Mouse (Mus musculus): ENCODE data around the gene Lin54.

Lin54 gene

DNA sequence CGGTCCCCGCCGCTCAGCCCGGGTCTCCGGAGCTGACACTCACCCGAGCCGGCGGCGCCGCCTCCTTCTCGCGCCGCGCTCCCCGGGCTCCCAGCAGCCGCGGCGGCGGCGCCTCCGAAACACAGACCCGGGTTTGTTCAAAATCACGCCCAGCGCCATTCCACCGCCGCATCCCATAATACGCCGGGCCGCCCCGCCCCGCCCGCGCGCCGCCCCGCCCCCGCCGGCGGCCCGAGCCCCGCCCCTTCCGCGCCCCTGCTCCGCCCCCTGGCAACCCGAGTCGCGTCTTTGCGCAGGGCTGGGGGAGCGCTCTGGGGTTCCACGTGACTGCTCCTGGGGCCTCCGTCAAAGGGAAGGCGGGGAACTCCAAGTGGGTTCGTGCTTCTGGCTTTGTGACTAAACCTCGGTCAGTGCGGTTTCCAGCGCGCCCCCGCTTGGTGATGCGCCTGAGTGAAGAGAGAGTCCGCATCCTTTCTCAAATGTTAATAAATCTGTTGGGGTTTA, at the start of gene Lin54:
Gene Lin54, minus strand, starts transcription at position 182 of the 504 bp plus-strand sequence.
- DNase-seq (ENCODE audit: low read depth, low spot score): peak; percentile 96

DNA sequence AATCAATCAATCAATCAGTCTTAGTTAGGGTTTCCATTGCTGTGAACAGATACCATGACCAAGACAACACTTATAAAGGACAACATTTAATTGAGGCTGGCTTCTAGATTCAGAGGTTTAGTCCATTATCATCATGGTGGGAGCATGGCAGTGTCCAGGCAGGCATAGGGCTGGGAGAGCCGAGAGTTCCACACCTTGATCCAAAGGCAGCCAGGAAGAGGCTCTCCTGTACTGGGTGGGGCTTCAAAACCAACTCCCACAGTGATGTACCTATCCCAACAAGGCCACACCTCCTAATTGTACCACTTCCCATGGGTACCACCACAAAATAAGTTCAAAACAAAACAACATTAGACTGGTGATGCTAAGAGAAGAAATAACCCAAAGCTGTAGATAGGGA, 49.7 kb upstream of the Lin54 start:
- DNase-seq (ENCODE audit: low read depth, low spot score): no peak

DNA sequence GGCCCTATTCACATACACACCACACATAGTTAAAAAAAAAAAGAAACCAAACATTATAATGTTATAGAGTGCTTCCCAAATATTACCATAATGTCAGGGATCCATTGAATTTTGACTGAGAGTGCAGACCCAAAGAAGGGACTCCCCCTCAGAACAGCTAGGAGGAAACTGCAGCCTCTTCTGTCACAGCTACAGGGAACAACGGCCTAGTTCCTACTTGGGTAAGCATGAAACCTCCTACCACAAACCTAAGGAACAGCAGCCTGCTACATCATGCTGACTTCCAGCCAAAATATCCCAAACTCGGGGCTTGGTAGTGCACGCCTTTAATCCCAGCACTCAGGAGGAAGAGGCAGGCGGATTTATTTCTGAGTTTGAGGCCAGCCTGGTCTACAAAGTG, 48.9 kb upstream of the Lin54 start:
- DNase-seq (ENCODE audit: low read depth, low spot score): no peak

DNA sequence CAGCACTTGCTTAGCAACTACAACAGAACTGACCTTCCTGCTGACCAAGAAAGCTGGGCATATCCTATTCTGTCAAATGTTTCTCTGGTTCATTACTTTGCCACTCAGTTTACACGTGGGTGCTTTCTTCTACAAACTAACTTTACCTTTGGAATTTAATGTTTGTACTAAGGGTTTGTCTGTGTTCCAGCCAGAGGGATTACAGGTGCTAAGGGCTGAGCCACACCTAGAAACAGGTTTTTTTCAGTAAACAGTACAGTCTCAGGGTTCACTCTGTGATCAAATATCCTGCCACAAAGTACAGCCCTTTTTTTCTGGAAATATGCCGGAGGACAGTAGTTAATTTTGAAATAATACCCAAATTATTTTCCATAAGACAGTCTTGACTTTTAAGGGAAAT, 47.8 kb upstream of the Lin54 start:
- DNase-seq (ENCODE audit: low read depth, low spot score): no peak

DNA sequence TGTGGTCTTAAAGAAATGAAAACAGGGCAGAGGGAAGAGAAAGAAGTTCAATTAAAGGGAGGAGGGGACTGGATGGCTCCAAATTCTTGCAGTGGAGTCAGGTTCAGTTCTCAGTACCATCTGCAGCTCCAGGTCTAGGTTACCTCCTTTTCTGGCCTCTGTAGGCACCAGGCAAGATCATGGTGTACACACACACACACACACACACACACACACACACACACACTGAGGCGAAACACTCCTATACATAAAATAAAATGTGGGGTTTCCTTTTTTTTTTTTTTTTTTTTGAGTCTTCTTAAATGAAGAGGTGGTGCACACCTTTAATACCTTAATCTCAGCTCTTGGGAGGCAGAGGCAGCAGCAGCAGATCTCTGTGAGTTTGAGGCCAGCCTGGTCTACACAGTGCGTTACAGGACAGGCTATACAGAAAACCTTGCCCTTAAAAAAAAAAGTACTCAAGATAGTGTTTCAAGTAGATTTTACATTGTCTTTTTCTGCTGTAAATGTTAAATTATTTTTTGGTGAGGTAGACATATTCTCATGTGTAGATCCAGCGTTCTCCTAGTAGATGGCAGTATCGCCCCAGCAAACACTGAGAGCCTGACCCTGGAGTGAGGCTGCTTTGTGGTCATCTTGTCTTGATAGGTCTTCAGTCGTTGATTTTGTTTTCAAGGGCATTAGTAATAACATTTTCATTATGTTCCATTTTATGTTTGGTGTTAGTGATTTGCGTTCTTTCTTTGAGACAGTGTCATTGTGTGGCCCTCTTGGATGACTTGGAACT, 46.0 kb upstream of the Lin54 start:
- peak; percentile 56 for DNase-seq (ENCODE audit: low read depth, low spot score)

DNA sequence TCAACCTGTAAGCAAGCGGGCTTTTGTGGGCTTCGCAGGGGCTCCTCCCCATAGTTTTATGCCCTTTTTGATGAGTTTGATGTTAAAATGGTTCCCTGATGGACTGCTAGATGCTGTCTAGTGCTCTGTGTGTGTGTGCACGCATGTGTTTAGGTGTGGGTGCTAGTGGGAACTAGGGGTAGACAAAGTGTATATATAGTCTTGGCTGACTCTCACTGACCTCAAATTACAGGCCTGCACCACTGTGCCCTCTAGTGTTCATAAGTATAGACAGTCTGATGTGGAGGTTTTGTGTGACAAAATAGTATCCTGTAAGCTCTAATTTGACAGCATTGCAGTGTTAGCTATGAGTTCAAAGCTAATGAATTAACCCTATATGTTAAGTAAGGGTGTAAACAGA, 36.2 kb upstream of the Lin54 start:
- DNase-seq (ENCODE audit: low read depth, low spot score): peak; percentile 75

DNA sequence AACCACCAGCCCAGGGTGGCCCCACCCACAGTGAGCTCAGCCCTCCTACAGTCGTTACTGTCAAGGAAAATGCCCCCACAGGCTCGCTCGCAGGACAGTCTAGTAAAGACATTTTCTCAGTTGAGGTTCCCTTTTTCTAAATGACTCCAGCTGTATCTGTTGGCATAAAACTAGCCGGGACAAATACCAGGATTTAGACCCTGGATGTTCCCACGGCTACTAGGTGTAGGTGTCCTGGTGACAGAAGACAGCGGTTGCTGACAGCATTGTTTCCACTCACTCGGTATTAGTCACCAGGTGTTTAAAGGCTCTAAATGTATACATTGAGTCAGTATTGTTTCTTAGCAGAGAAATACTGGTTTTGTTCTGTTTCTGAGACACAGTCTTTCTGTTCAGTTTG, 35.4 kb upstream of the Lin54 start:
- no peak for DNase-seq (ENCODE audit: low read depth, low spot score)

DNA sequence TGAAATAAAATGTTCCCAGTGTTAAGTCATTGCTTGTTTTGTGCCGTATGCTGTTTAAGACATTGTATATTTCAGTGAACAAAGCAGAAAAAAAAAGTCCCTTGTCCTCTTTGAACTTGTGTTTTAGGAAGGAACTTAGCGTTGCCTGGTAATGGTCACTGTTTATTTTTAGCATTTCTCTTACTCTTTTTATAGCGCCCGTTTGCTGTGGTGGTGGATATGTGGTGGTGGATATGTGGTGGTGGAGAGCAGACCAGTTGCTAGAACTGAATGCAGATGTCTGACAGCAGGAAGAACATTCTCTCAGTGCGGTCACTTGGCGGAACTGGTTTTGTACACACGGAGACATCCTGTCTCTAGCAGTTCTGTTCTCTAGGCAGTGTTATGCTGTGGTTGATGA, 25.7 kb upstream of the Lin54 start:
- no peak for DNase-seq (ENCODE audit: low read depth, low spot score)

DNA sequence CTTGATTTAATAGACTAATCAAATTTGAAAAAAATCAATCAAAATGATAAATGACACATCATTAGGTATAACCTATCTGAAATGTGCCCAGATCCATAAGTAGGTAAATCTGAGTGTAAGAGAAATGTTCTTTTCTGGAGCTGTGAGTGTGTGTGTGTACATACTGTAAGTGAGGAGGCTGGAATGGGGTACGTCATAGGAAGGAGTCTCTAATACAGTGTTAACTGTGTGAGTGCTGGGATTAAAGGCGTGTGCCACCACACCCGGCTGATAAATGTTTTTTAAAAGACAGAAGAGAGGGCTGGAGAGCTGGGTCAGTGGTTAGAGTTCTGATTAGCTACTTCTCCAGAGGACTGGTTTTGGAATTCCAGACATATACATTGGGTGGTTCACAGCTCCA, 25.2 kb upstream of the Lin54 start:
- DNase-seq (ENCODE audit: low read depth, low spot score): no peak

DNA sequence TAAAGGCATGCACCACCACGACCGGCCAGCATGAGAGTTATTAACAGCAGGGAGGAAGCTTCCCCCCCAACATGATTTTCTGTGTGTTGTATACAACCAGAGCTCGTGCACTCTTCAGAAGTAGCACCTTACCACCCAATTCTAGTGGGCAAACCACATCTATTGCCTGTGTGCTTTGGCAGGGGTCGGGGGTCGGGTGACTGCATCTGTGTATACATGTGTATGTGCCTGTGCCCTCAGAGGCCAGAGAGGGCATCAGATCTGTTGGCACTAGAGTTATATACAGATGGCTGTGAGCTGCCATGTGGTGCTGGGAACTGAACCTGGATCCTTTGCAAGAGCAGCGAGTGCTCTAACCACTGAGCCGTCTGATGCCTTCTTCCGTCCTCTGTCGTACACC, 24.5 kb upstream of the Lin54 start:
- DNase-seq (ENCODE audit: low read depth, low spot score): no peak

DNA sequence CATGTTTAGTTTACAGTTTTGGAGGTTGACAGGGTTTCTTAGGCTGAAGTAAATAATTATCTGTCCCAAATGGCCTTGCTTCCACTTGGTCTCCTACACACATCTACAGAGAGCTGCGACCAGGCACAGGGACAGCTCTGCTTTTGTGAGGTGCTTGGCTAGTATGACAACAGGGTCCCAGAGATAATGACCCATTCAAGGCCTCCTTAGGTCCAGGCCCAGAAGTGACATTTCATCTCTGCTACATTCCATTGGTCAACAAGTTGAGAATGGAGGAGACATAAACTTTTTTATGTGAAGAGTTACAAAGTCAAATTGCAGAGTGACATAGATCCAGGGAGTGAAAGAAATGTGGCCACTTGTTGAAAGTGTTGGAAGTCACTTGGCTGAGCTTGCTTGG, 22.9 kb upstream of the Lin54 start:
- no peak for DNase-seq (ENCODE audit: low read depth, low spot score)

DNA sequence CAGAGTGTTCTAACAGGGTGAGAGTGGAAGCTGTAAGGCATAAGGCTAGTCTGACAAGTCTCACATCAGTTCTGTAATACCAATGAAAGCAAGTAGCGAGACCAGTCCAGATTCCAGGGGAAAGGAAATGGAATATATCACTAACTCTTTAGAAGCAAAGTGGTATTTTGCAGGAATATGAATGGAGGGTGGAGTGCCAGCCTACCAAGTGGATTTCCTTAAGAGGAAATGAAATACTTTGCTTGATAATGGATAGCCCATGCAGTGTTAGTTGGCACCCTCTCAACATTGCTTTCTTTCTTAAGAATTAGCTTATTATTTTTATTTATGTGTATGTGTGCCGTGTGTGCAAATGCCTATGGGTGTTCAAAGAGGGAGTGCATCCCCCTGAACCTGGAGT, 19.8 kb upstream of the Lin54 start:
- DNase-seq (ENCODE audit: low read depth, low spot score): no peak

DNA sequence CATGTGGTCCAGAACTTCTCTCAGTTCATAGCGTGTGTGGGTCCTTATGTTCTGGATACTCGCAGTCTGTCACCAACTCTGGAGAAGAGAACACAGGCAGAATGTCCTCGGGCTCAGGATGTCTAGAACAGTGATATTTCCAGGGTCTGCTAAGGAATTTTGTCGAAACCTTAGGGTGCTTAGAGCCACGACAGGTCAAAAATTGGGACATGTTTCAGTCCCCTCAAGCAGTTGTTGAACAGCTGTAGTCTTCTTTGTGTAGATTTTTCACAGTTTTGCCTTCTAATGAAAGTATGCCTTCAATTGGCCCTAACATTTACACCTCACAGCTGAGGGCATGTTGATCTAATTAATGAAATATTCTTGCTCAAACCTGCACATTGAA, 18.6 kb upstream of the Lin54 start:
- DNase-seq (ENCODE audit: low read depth, low spot score): no peak

DNA sequence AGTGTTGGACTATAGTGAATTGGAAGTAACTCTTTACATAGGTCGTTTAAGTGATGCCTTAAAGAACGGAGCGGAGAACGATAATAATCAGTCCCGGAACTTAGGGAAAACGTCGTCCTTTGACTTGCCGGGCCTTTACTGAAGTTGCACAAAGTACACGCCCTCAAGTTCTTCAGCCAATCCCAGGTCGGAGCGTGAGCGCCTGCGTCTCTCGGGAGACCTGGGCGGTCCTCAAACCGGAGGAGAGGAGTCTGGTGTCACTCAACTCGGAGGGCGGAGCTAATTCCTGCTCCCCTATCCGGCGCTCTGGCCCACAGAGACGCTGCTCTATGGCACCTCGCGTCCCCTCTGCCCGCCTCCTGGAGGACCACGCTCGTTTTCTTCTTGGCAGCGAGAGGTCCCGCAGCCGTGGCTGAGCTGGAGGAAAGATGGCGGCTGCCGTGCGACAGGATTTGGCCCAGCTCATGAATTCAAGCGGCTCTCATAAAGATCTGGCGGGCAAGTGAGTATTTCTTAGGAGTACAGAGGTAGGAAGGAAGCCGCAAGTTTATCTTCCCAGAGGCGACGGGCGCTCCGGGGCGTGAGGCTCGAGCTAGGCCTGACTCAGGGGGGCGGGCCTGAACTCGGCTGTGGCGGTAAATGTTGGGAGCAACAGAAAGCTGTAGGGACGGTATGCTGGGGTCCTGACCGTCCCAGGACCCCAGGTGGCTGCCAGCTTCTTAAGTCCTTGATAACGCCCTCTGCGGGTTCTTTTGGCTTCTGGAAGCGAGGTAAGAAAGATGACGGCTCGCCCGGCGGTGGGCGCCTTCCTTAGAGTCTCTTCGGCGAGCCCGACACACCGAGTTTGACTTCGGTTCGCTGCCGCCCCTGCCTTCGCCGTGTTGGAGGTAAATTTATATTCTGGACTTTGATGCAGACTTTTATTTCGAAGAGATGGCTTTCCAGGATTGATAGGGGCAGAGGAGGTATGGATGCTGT, 17.9 kb upstream of the Lin54 start, which contains the start of gene Cops4:
Gene Cops4, plus strand, starts transcription at position 261 of the 978 bp plus-strand sequence.
- DNase-seq (ENCODE audit: low read depth, low spot score): peak; percentile 100

DNA sequence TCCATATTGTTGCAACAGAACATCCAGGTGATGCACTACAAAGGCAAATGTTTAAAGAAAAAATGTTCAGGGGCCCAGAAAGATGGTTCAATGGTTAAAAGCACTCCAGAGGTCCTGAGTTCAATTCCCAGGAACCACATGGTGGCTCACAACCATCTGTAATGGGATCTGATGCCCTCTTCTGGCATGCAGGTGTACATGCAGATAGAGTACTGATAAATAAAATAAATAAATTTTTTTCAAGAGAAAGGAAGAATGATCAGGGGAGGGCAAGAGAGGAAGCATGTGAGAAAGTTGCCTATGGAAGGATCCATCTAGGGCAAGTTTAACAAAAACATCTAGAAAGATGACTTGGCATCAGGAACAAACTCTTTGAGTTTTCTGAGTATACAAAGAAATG, 12.1 kb upstream of the Lin54 start:
- no peak for DNase-seq (ENCODE audit: low read depth, low spot score)

DNA sequence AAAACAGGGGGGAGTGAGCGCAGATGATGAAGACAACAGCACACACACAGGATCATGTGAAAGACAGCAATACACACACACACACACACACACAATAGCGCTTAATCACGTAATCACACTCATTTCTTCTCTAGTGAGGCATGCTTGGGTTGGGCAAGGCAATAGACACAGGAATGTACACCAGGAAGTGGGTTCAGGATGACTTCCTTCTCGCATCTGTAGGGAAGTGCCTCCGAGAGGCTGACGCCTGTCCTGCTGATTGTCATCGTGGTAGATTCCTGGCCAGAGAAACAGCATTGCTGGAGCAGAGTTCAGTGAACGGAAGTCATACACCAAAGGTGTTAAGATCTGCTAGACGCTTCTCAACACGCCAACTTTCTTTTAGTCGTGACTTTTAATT, 8.8 kb upstream of the Lin54 start:
- no peak for DNase-seq (ENCODE audit: low read depth, low spot score)

DNA sequence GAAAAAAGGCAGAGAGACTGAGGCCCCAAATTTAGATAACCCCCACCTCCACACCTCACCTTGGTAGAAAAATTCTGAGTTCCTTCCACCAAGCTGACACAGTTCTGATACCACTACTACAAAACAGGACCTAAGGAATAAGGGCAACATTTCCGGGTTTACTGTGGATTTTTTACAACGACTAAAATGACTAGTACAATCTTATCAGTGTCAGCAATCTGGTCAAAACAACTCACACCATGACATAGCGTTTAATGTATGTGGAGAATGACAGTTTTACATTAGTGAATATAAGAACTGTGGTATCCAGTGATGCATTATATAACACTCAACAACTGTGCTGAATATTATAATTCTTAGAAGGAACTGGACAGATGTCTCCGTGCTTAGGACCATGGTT, 828 bp upstream of the Lin54 start:
- DNase-seq (ENCODE audit: low read depth, low spot score): no peak

DNA sequence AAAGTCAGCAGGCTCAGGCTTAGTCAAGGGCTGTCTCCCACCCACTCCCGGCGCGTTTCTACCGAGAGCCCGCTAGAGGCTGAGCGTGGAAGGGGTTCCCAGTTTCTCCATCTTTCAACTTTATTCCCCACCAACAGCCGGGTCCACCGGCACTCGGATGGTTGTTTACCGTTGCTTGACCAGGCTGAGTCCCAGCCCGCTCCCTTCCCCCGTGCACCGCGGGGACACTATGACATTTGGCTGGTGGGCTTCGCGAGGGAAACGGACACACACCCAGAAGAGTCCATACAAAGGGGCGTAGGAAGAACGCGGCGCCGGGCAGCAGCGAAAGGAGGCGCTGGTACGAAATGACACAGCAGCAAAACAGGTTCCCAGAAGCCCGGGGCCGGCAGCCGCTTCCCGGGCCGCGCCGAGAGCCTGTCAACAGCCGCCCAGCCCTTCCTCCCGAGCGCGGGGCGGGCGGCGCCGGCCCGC, 571 bp downstream of the Lin54 start:
- peak; percentile 61 for DNase-seq (ENCODE audit: low read depth, low spot score)

DNA sequence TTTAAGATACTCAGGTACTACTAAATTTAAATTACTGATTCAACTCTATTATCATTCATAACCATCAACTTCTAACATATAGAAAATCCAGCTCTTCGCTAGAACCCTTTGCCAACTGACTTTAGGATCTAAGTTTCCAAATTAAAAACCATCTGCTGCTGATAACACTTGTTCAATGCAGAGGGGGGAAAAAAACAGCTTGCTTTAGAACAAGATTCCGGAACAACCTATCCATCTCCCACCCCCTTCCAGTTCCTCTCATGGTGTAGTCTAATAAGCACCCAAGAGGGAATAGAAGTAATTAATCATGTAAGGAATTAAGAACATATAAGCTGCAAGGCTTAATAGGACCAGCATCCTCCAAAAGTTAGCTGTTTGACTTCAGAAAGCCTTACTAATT, 1.2 kb downstream of the Lin54 start:
- no peak for DNase-seq (ENCODE audit: low read depth, low spot score)

DNA sequence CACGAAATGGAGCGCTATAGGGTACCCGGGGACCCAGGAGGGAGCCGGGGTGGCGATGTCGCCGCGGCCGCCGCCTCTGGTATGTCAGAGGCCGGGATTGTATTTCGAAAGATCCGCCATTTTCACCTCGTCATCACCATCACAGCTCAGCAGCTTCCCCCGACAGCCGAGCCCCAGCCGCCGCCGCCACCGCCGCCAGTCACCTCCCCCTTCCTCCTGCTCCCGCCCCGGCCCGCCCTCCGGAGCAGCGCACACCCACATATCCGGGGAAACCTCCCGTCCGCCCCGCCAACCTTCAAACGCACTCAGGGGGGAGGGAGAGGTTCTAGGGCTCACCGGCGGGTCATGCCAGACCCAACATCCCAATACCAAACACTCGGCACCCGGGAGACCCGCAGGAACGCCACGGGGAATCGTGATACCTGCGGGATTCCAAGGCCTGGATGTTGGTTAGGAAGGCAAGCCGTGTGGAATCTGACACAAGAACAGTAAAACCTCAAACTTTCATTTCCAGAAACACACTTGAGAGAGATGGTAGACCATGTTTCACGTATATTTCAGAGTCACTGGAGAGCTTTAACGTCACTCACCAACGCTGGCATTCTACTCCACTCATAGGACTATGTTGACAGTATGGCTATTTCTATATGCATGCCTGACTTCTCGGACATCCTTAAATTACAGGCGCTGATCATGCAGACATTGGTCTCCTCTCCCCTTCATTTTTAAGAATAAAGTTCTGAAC, 1.8 kb downstream of the Lin54 start:
- DNase-seq (ENCODE audit: low read depth, low spot score): peak; percentile 86

DNA sequence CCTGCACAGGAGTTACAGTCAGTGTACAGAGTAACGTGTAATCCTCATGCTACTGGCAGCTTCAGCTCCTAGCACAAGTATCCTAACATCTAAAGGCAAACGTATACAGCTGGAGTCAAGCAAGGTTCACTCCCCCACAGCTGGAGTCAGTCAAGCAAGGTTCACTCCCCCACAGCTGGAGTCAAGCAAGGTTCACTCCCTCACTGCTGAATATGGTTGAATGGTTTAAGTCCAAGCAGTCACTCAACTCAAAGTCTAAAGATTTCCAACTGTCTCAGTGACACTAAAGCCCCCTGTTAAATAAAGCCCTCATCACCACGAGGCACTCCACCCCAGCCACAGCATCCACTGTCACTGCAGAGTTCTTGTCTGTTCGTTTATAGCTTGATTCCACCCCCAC, 8.7 kb downstream of the Lin54 start:
- no peak for DNase-seq (ENCODE audit: low read depth, low spot score)

DNA sequence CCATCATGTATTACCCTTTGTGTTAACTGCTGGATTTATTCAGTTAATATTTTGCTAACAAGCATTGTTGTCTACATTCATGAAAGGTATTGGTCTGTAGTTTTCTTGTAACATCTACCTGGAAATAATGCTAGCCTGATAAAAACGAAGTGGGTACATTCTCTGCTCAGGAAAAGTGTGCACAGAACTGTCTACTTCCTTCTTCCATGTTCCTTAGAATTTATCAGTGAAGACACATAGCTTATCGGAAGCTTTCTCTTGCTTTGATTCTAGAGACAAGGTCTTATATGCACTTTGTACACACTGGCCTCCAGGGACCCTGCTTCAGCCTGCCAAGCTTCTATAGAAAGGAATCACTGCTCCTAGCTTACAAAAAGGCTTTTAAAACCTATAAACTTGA, 11.1 kb downstream of the Lin54 start:
- no peak for DNase-seq (ENCODE audit: low read depth, low spot score)
